Mouse (Mus musculus): ENCODE results near the gene Spata31d1d. TPM values are rescaled to one million over a fixed set of nuclear protein-coding genes. Genes with fewer than 3 reads are reported as not detected.
"Not testable (repeated sequence)": the region's sequence is repeated elsewhere in the genome, so short reads cannot be mapped to it uniquely, and the experiment has no call there.

Gene Spata31d1d
- polyA plus RNA-seq (2015; fragmentation: Nextera tagmentation; extraction: Ambion mirVana): not detected in 2 replicates

GRCm38 (mm10) chr13:59731652-59732051, at the start of gene Spata31d1d:
Gene Spata31d1d, minus strand, starts transcription at chr13:59731752.
- no peak within 1 kb of the TSS for H3K9ac ChIP-seq (ENCODE audit: low read depth, low read length)
- no peak within 1 kb of the TSS for H3K4me3 ChIP-seq (ENCODE audit: low read length)
- 50% methylated on average over 6 of the region's 7 CpGs for whole genome bisulfite sequencing

GRCm38 (mm10) chr13:59779744-59780264, 48.3 kb upstream of the Spata31d1d start:
- not testable (repeated sequence) for ATAC-seq; H3K9me3 ChIP-seq (ENCODE audit: control insufficient read depth, low read length); H3K4me2 ChIP-seq (ENCODE audit: low read length); H3K9ac ChIP-seq (ENCODE audit: low read depth, low read length); H3K27me3 ChIP-seq (replicated peaks; ENCODE audit: control insufficient read depth, insufficient read depth, low read length); H3K27ac ChIP-seq (ENCODE audit: low read depth, low read length); H3K4me1 ChIP-seq (ENCODE audit: control insufficient read depth, insufficient read depth, low read depth, low read length); H3K4me3 ChIP-seq (ENCODE audit: low read length)
- peaks cover 61% of the 10 kb centered on the region for H3K36me3 ChIP-seq (ENCODE audit: control insufficient read depth, insufficient read depth, low read length)
- WGBS: 91% methylated on average over 1 of the region's 1 CpGs

More at GRCm38 (mm10) chr13:59731652-59732051, at the start of gene Spata31d1d:
- no peak for ATAC-seq
- H3K27ac ChIP-seq (ENCODE audit: low read depth, low read length): no peak within 1 kb of the TSS
- no peaks in the 10 kb centered on the region; the same call in 1 of the 2 replicates for H3K27me3 ChIP-seq (replicated peaks; ENCODE audit: control insufficient read depth, insufficient read depth, low read length)
- H3K4me2 ChIP-seq (ENCODE audit: low read length): no peak within 1 kb of the TSS
- no peaks in the 10 kb centered on the region for H3K36me3 ChIP-seq (ENCODE audit: control insufficient read depth, insufficient read depth, low read length)
- H3K4me1 ChIP-seq (ENCODE audit: control insufficient read depth, insufficient read depth, low read depth, low read length): no peaks in the 10 kb centered on the region
- H3K9me3 ChIP-seq (ENCODE audit: control insufficient read depth, low read length): no peaks in the 10 kb centered on the region

- no peak for ATAC-seq
- Histone ChIP-seq H3K27me3 (replicated peaks; ENCODE audit: control insufficient read depth, insufficient read depth, low read length) (no peaks in the 10 kb centered on the region), H3K4me1 (ENCODE audit: control insufficient read depth, insufficient read depth, low read depth, low read length) (no peaks in the 10 kb centered on the region), H3K4me3 (ENCODE audit: low read length) (no peak overlapping the region), H3K9ac (ENCODE audit: low read depth, low read length) (no peak overlapping the region), H3K4me2 (ENCODE audit: low read length) (no peak overlapping the region), H3K9me3 (ENCODE audit: control insufficient read depth, low read length) (no peaks in the 10 kb centered on the region), H3K27ac (ENCODE audit: low read depth, low read length) (no peak overlapping the region), H3K36me3 (ENCODE audit: control insufficient read depth, insufficient read depth, low read length) (peaks cover 56% of the 10 kb centered on the region)
- WGBS: 88% methylated on average over 4 of the region's 4 CpGs
Measured at GRCm38 (mm10) chr13:59779213-59779612, 47.7 kb upstream of the Spata31d1d start.

- Histone ChIP-seq H3K27ac (ENCODE audit: low read depth, low read length) (no peak overlapping the region), H3K4me3 (ENCODE audit: low read length) (no peak overlapping the region), H3K27me3 (replicated peaks; ENCODE audit: control insufficient read depth, insufficient read depth, low read length) (no peaks in the 10 kb centered on the region), H3K9ac (ENCODE audit: low read depth, low read length) (no peak overlapping the region), H3K4me1 (ENCODE audit: control insufficient read depth, insufficient read depth, low read depth, low read length) (peaks cover 10% of the 10 kb centered on the region), H3K9me3 (ENCODE audit: control insufficient read depth, low read length) (no peaks in the 10 kb centered on the region), H3K36me3 (ENCODE audit: control insufficient read depth, insufficient read depth, low read length) (peaks cover 28% of the 10 kb centered on the region), H3K4me2 (ENCODE audit: low read length) (no peak overlapping the region)
- 94% methylated on average over 3 of the region's 3 CpGs for WGBS
- no peak for ATAC-seq
Measured at GRCm38 (mm10) chr13:59775168-59775567, 43.6 kb upstream of the Spata31d1d start.

- H3K9me3 ChIP-seq (ENCODE audit: control insufficient read depth, low read length): no peaks in the 10 kb centered on the region
- WGBS: 56% methylated on average over 9 of the region's 9 CpGs
- peak overlapping the region; percentile 99 for H3K27ac ChIP-seq (ENCODE audit: low read depth, low read length)
- no peaks in the 10 kb centered on the region for H3K27me3 ChIP-seq (replicated peaks; ENCODE audit: control insufficient read depth, insufficient read depth, low read length)
- ATAC-seq: no peak
- no peak overlapping the region for H3K4me3 ChIP-seq (ENCODE audit: low read length)
- H3K9ac ChIP-seq (ENCODE audit: low read depth, low read length): peak overlapping the region; percentile 35; the same call in 1 of the 2 replicates
- no peak overlapping the region; the same call in 1 of the 2 replicates for H3K4me2 ChIP-seq (ENCODE audit: low read length)
- peaks cover 30% of the 10 kb centered on the region for H3K4me1 ChIP-seq (ENCODE audit: control insufficient read depth, insufficient read depth, low read depth, low read length)
- peaks cover 10% of the 10 kb centered on the region for H3K36me3 ChIP-seq (ENCODE audit: control insufficient read depth, insufficient read depth, low read length)
Measured at GRCm38 (mm10) chr13:59771257-59771656, 39.7 kb upstream of the Spata31d1d start.

GRCm38 (mm10) chr13:59770847-59771246, 39.3 kb upstream of the Spata31d1d start:
- H3K36me3 ChIP-seq (ENCODE audit: control insufficient read depth, insufficient read depth, low read length): peaks cover 10% of the 10 kb centered on the region
- H3K27me3 ChIP-seq (replicated peaks; ENCODE audit: control insufficient read depth, insufficient read depth, low read length): no peaks in the 10 kb centered on the region
- H3K9me3 ChIP-seq (ENCODE audit: control insufficient read depth, low read length): no peaks in the 10 kb centered on the region
- H3K4me2 ChIP-seq (ENCODE audit: low read length): peak overlapping the region; percentile 79
- peaks cover 33% of the 10 kb centered on the region for H3K4me1 ChIP-seq (ENCODE audit: control insufficient read depth, insufficient read depth, low read depth, low read length)
- H3K27ac ChIP-seq (ENCODE audit: low read depth, low read length): peak overlapping the region; percentile 99
- 73% methylated on average over 9 of the region's 9 CpGs for WGBS
- H3K9ac ChIP-seq (ENCODE audit: low read depth, low read length): peak overlapping the region; percentile 31; the same call in 1 of the 2 replicates
- ATAC-seq: no peak
- peak overlapping the region; percentile 95; the same call in 1 of the 2 replicates for H3K4me3 ChIP-seq (ENCODE audit: low read length)

GRCm38 (mm10) chr13:59770164-59770562, 38.6 kb upstream of the Spata31d1d start:
- Histone ChIP-seq H3K4me1 (ENCODE audit: control insufficient read depth, insufficient read depth, low read depth, low read length) (peaks cover 33% of the 10 kb centered on the region), H3K36me3 (ENCODE audit: control insufficient read depth, insufficient read depth, low read length) (peaks cover 8% of the 10 kb centered on the region), H3K27ac (ENCODE audit: low read depth, low read length) (peak overlapping the region; percentile 99), H3K9me3 (ENCODE audit: control insufficient read depth, low read length) (no peaks in the 10 kb centered on the region), H3K4me3 (ENCODE audit: low read length) (peak overlapping the region; percentile 95), H3K4me2 (ENCODE audit: low read length) (peak overlapping the region; percentile 79), H3K27me3 (replicated peaks; ENCODE audit: control insufficient read depth, insufficient read depth, low read length) (no peaks in the 10 kb centered on the region), H3K9ac (ENCODE audit: low read depth, low read length) (peak overlapping the region; percentile 88)
- ATAC-seq: peak; percentile 84
- WGBS: under 1% methylated on average over 28 of the region's 28 CpGs

- Histone ChIP-seq H3K4me2 (ENCODE audit: low read length) (peak within 1 kb of the TSS; percentile 80), H3K27me3 (replicated peaks; ENCODE audit: control insufficient read depth, insufficient read depth, low read length) (no peaks in the 10 kb centered on the region), H3K9me3 (ENCODE audit: control insufficient read depth, low read length) (no peaks in the 10 kb centered on the region), H3K36me3 (ENCODE audit: control insufficient read depth, insufficient read depth, low read length) (peaks cover 7% of the 10 kb centered on the region), H3K9ac (ENCODE audit: low read depth, low read length) (peak within 1 kb of the TSS; percentile 88), H3K27ac (ENCODE audit: low read depth, low read length) (peak within 1 kb of the TSS; percentile 99), H3K4me1 (ENCODE audit: control insufficient read depth, insufficient read depth, low read depth, low read length) (peaks cover 33% of the 10 kb centered on the region), H3K4me3 (ENCODE audit: low read length) (peak within 1 kb of the TSS; percentile 95)
- peak; percentile 97 for ATAC-seq
- WGBS: under 1% methylated on average over 71 of the region's 91 CpGs
Measured at GRCm38 (mm10) chr13:59769296-59770163, 38.0 kb upstream of the Spata31d1d start, which contains the start of gene Isca1. Gene Isca1, minus strand, starts transcription at chr13:59769810.

- Histone ChIP-seq H3K27me3 (replicated peaks; ENCODE audit: control insufficient read depth, insufficient read depth, low read length) (no peaks in the 10 kb centered on the region), H3K4me3 (ENCODE audit: low read length) (peak overlapping the region; percentile 95), H3K27ac (ENCODE audit: low read depth, low read length) (no peak overlapping the region), H3K36me3 (ENCODE audit: control insufficient read depth, insufficient read depth, low read length) (peaks cover 7% of the 10 kb centered on the region), H3K4me1 (ENCODE audit: control insufficient read depth, insufficient read depth, low read depth, low read length) (peaks cover 33% of the 10 kb centered on the region), H3K9me3 (ENCODE audit: control insufficient read depth, low read length) (no peaks in the 10 kb centered on the region), H3K4me2 (ENCODE audit: low read length) (peak overlapping the region; percentile 80), H3K9ac (ENCODE audit: low read depth, low read length) (peak overlapping the region; percentile 12; the same call in 1 of the 2 replicates)
- ATAC-seq: no peak
- 33% methylated on average over 13 of the region's 13 CpGs for WGBS
Measured at GRCm38 (mm10) chr13:59768531-59768930, 37.0 kb upstream of the Spata31d1d start.

All from hindbrain, embryonic 16.5 days (tissue).